Mouse (Mus musculus): Measurements from ENCODE around the gene Tnp2. TPM values are rescaled to one million over a fixed set of nuclear protein-coding genes. Genes with fewer than 3 reads are reported as not detected.

The Tnp2 gene
- polyA plus RNA-seq, 2 experiments: not detected

DNA sequence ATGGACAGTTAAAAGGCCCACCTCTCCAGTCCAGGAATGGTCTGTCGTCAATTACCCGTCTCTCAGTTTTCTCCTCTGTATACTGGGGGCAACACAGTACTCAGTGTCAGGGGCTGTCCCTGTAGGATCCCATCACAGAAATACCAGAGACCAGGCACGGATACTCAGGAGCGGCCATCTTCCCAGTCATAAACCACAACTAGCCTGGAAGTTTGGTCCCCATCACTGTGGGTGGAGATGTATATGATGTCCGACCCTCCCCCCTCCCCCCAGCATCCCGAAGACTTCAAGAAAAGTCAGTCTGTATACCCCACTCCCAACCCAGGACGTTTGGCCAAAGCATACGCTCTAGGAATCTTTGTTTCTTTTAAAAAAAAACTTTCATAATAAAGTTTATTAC, 5.0 kb downstream of the Tnp2 start:
- no peak for ATAC-seq (ENCODE audit: insufficient read depth)
- TF ChIP-seq CTCF (IDR thresholded peaks at IDR 0.05; ENCODE audit: low read depth) (no peak), EP300 (IDR thresholded peaks at IDR 0.05; ENCODE audit: low read depth) (no peak)
- H3K9me3 ChIP-seq (ENCODE audit: control insufficient read depth, low read length): no peaks in the 10 kb centered on the region
- WGBS (ENCODE audit: insufficient replicate concordance): 37% methylated on average over 8 of the region's 8 CpGs
- no peak overlapping the region for H3K9ac ChIP-seq (replicated peaks)
- H3K4me1 ChIP-seq (replicated peaks; ENCODE audit: control insufficient read depth in 2 of 2, insufficient read depth in 2 of 2, low read length in 1 of 2): 0 out of 4 replicates have a peak, but pooled peaks cover 0 to 2% of the 10 kb centered on the region in 2 experiments
- DNase-seq (ENCODE audit: low read depth in 3 of 3, low spot score in 3 of 3): no peak
- no peak overlapping the region for H3K27ac ChIP-seq
- peaks cover 26% of the 10 kb centered on the region for H3K27me3 ChIP-seq (ENCODE audit: control insufficient read depth, insufficient read depth, low read length)
- H3K4me3 ChIP-seq (ENCODE audit: insufficient read depth in 1 of 2, low read depth in 2 of 2, low read length in 2 of 2): no peak overlapping the region
- H3K4me2 ChIP-seq (ENCODE audit: low read depth): peak overlapping the region; percentile 93; the same call in 1 of the 2 replicates
- no peaks in the 10 kb centered on the region for H3K36me3 ChIP-seq (replicated peaks; ENCODE audit: control insufficient read depth, insufficient read depth, low read depth)

DNA sequence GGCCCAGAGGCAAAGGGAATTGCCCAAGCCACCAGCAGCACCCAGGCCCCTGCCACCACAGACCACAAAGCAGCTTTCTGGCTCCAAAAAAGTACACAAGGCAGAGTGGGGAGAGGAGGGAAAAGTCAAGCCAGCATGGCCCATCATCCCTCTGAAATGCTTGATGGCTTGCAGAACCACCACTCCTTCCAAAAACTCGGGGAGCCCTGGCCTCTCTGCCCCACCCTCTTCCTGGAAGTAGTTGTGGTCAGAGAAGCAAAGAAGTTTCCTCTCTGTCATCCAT, 5.4 kb downstream of the Tnp2 start:
- no peak overlapping the region for H3K27ac ChIP-seq
- 0% methylated on average over 1 of the region's 1 CpGs for WGBS (ENCODE audit: insufficient replicate concordance)

DNA sequence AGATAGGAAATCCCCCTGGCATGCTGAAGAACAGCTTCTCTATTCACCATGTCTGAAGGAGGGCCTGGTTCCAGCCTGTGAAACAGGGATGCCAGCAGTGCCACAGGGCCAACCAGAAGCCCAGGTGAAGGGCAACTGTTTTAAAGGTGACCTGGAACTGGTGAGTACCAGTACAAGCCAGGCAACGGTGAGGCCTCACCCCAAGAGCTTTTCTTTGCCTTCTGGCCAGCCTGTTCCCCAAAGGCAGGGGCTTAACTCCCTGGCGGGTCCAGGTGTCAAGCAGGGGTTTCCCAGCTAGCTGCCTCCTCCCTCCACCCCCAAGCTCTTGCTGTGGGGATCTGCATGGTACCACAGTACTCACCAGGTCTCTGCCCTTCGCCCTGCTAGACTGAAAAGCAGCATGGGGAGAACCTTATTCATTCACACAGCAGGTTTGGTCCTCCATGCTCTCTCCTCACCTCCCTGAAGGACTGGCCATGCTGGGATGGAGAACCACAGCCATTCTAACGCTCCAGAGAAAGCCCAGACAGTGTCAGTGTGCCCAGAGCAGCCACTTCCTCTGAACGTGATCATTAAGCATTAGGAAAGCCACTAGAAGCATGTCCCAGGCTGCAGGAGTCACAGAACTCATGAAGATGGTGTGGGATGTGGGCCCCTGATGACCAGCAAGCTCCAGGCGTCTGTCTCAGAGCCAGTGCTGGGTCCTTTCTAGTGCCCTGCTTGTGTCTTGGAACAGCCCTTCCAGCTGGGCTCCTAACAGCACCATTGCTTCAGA, 5.9 kb downstream of the Tnp2 start:
- TF ChIP-seq CTCF (IDR thresholded peaks at IDR 0.05; ENCODE audit: low read depth) (no peak), EP300 (IDR thresholded peaks at IDR 0.05; ENCODE audit: low read depth) (no peak)
- Histone ChIP-seq H3K4me3 (ENCODE audit: insufficient read depth in 1 of 2, low read depth in 2 of 2, low read length in 2 of 2) (no peak overlapping the region), H3K9ac (replicated peaks) (no peak overlapping the region), H3K4me2 (ENCODE audit: low read depth) (no peak overlapping the region), H3K4me1 (replicated peaks; ENCODE audit: control insufficient read depth in 2 of 2, insufficient read depth in 2 of 2, low read length in 1 of 2) (peaks cover 0 to 2% of the 10 kb centered on the region in 2 experiments; a peak in 1 of 4 replicates), H3K9me3 (ENCODE audit: control insufficient read depth, low read length) (no peaks in the 10 kb centered on the region), H3K36me3 (replicated peaks; ENCODE audit: control insufficient read depth, insufficient read depth, low read depth) (no peaks in the 10 kb centered on the region), H3K27ac (no peak overlapping the region), H3K27me3 (ENCODE audit: control insufficient read depth, insufficient read depth, low read length) (peaks cover 26% of the 10 kb centered on the region)
- DNase-seq (ENCODE audit: low read depth in 3 of 3, low spot score in 3 of 3) (no peak), ATAC-seq (ENCODE audit: insufficient read depth) (no peak)
- WGBS (ENCODE audit: insufficient replicate concordance): 38% methylated on average over 6 of the region's 6 CpGs

More for the DNA sequence above, 5.4 kb downstream of the Tnp2 start:
- no peak for DNase-seq (ENCODE audit: low read depth in 3 of 3, low spot score in 3 of 3)
- ATAC-seq (ENCODE audit: insufficient read depth): no peak
- Histone ChIP-seq H3K4me1 (replicated peaks; ENCODE audit: control insufficient read depth in 2 of 2, insufficient read depth in 2 of 2, low read length in 1 of 2) (0 out of 4 replicates have a peak, but pooled peaks cover 0 to 2% of the 10 kb centered on the region in 2 experiments), H3K4me3 (ENCODE audit: insufficient read depth in 1 of 2, low read depth in 2 of 2, low read length in 2 of 2) (no peak overlapping the region), H3K27me3 (ENCODE audit: control insufficient read depth, insufficient read depth, low read length) (peaks cover 26% of the 10 kb centered on the region), H3K4me2 (ENCODE audit: low read depth) (no peak overlapping the region), H3K36me3 (replicated peaks; ENCODE audit: control insufficient read depth, insufficient read depth, low read depth) (no peaks in the 10 kb centered on the region), H3K9me3 (ENCODE audit: control insufficient read depth, low read length) (no peaks in the 10 kb centered on the region), H3K9ac (replicated peaks) (no peak overlapping the region)
- TF ChIP-seq CTCF (IDR thresholded peaks at IDR 0.05; ENCODE audit: low read depth): no peak
- no peak for TF ChIP-seq EP300 (IDR thresholded peaks at IDR 0.05; ENCODE audit: low read depth)

GRCm38 (mm10) chr16:10781862-10782371, 6.5 kb downstream of the Tnp2 start:
- no peak for ATAC-seq (ENCODE audit: insufficient read depth)
- H3K4me1 ChIP-seq (replicated peaks; ENCODE audit: control insufficient read depth in 2 of 2, insufficient read depth in 2 of 2, low read length in 1 of 2): peaks cover 0 to 4% of the 10 kb centered on the region in 2 experiments; a peak in 1 of 4 replicates

DNA sequence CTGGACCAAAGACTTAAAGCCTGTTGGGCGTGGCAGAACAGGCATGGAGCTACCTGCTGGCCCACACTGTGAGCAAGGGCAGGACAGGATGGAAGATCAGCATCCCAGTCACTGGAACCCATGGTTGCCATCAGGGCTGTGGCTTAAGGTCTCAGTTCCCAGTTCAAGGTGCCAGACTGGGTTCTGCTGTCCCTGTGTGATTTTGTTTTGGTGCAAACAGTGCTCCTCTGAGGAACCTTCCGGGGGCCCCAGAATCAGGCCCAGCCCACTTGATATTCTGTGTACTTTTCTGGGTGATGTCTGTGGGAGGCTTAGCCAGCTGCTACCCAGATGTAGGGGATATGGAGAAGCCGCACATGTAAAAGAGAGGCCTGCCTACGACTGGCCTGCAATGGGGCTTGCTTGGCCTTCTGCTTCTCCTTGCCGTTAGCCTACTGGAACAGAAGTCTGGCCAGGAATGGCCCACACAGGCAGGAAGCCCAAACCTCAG, 7.8 kb downstream of the Tnp2 start:
- Histone ChIP-seq H3K36me3 (replicated peaks; ENCODE audit: control insufficient read depth, insufficient read depth, low read depth) (no peaks in the 10 kb centered on the region), H3K27ac (no peak overlapping the region), H3K27me3 (ENCODE audit: control insufficient read depth, insufficient read depth, low read length) (peaks cover 26% of the 10 kb centered on the region), H3K9me3 (ENCODE audit: control insufficient read depth, low read length) (no peaks in the 10 kb centered on the region), H3K9ac (replicated peaks) (no peak overlapping the region), H3K4me2 (ENCODE audit: low read depth) (no peak overlapping the region), H3K4me1 (replicated peaks; ENCODE audit: control insufficient read depth in 2 of 2, insufficient read depth in 2 of 2, low read length in 1 of 2) (peaks cover 0 to 3% of the 10 kb centered on the region in 2 experiments; a peak in 1 of 4 replicates), H3K4me3 (ENCODE audit: insufficient read depth in 1 of 2, low read depth in 2 of 2, low read length in 2 of 2) (no peak overlapping the region)
- no peak for TF ChIP-seq EP300 (IDR thresholded peaks at IDR 0.05; ENCODE audit: low read depth)
- TF ChIP-seq CTCF (IDR thresholded peaks at IDR 0.05; ENCODE audit: low read depth): no peak
- no peak for DNase-seq (ENCODE audit: low read depth in 3 of 3, low spot score in 3 of 3)
- 64% methylated on average over 5 of the region's 5 CpGs for WGBS (ENCODE audit: insufficient replicate concordance)
- ATAC-seq (ENCODE audit: insufficient read depth): no peak

More at GRCm38 (mm10) chr16:10781862-10782371, 6.5 kb downstream of the Tnp2 start:
- WGBS (ENCODE audit: insufficient replicate concordance): 58% methylated on average over 9 of the region's 9 CpGs
- Histone ChIP-seq H3K4me3 (ENCODE audit: insufficient read depth in 1 of 2, low read depth in 2 of 2, low read length in 2 of 2) (no peak overlapping the region), H3K9me3 (ENCODE audit: control insufficient read depth, low read length) (no peaks in the 10 kb centered on the region), H3K4me2 (ENCODE audit: low read depth) (no peak overlapping the region), H3K36me3 (replicated peaks; ENCODE audit: control insufficient read depth, insufficient read depth, low read depth) (no peaks in the 10 kb centered on the region), H3K27ac (no peak overlapping the region), H3K27me3 (ENCODE audit: control insufficient read depth, insufficient read depth, low read length) (peaks cover 26% of the 10 kb centered on the region), H3K9ac (replicated peaks) (no peak overlapping the region)
- DNase-seq (ENCODE audit: low read depth in 3 of 3, low spot score in 3 of 3): no peak
- TF ChIP-seq CTCF (IDR thresholded peaks at IDR 0.05; ENCODE audit: low read depth) (no peak), EP300 (IDR thresholded peaks at IDR 0.05; ENCODE audit: low read depth) (no peak)

Measured in liver, embryonic 14.5 days (tissue).